8 mouse cellular contexts compared by ENCODE assay signal in the genomic region with DNA sequence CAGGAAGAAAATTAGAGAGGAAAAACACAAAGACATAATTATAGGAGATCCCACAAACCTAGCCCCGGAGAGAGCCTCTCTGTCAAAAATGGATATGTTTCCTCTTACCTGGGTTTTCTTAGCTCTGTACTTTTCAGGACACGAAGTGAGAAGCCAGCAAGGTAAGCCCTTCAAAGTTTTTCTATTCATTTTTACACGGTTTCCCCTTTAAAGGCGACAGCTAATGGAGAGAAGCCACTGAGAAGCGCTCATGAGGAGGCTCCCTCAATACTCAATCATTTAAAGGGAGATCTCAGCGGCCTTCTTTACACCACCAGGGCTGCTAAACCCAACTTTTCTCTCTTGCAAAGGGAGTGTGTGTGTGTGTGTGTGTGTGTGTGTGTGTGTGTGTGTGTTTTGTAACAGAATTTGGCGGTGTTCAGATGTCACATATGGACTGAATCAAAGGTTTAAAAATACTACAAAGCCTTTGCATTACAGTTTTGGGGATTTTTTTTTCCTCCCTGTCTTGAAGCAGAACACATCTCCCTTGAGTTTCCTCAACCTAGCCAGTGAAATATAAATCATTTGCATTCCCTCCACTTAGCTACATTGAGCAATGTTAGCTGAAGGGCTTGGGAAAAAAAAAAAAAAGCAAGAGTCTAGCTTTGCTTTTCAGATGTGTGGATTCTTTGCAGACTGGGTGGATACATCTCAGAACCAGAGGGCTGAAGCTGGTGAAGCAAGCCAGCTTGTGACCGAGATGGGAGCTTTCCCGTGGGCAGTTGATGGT. TPM values are rescaled to one million over a fixed set of nuclear protein-coding genes. Genes with fewer than 3 reads are reported as not detected.
DNase-seq lines count a peak whose midpoint lies in the region; ATAC-seq and TF ChIP-seq lines count a peak whose summit lies in the region.

No protein-coding gene starts in this region.

- TF ChIP-seq POLR2A in heart, adult 2 months (IDR thresholded peaks at IDR 0.05; ENCODE audit: insufficient read depth, low read depth, low read length), result no peak
- TF ChIP-seq POLR2A in spleen, adult 2 months (IDR thresholded peaks at IDR 0.05; ENCODE audit: low read depth, low read length), result no peak

- H3K4me3 ChIP-seq in heart, adult 2 months, result peak overlapping the region; percentile 83
- H3K4me3 ChIP-seq in spleen, adult 2 months (ENCODE audit: extremely low read depth, insufficient read depth, insufficient read length), result peak overlapping the region; percentile 67
- H3K4me3 ChIP-seq in liver, embryonic 12.5 days, result peak overlapping the region; percentile 54

- H3K36me3 ChIP-seq in heart, adult 2 months (ENCODE audit: control insufficient read depth, insufficient read depth, low read length), result no peaks in the 10 kb centered on the region
- H3K36me3 ChIP-seq in spleen, adult 2 months (ENCODE audit: control insufficient read depth, insufficient read depth, low read length), result no peaks in the 10 kb centered on the region
- H3K36me3 ChIP-seq in liver, embryonic 12.5 days, result no peaks in the 10 kb centered on the region

- peaks cover 3% of the 10 kb centered on the region; the same call in 1 of the 2 replicates for H3K4me1 ChIP-seq in heart, adult 2 months (ENCODE audit: control insufficient read depth, insufficient read depth, low read length)
- peaks cover 15% of the 10 kb centered on the region for H3K4me1 ChIP-seq in spleen, adult 2 months (ENCODE audit: control insufficient read depth, insufficient read depth, insufficient read length)
- peaks cover 22% of the 10 kb centered on the region for H3K4me1 ChIP-seq in liver, embryonic 12.5 days

- H3K9me3 ChIP-seq in liver, embryonic 12.5 days (replicated peaks), result no peaks in the 10 kb centered on the region

- no peak for TF ChIP-seq CTCF in heart, adult 2 months (IDR thresholded peaks at IDR 0.05)
- TF ChIP-seq CTCF in spleen, adult 2 months (IDR thresholded peaks at IDR 0.05; ENCODE audit: extremely low read depth, insufficient read depth, insufficient read length, insufficient replicate concordance), result no peak

- no peak for ATAC-seq in liver, embryonic 12.5 days

- H3K79me2 ChIP-seq in heart, adult 2 months (replicated peaks; ENCODE audit: control insufficient read depth, insufficient read depth, low read length), result no peaks in the 10 kb centered on the region

- no peaks in the 10 kb centered on the region for H3K27me3 ChIP-seq in heart, adult 2 months (ENCODE audit: control insufficient read depth, insufficient read depth, low read length)
- H3K27me3 ChIP-seq in spleen, adult 2 months (ENCODE audit: control insufficient read depth, insufficient read depth, low read length), result peaks cover 36% of the 10 kb centered on the region
- H3K27me3 ChIP-seq in liver, embryonic 12.5 days (replicated peaks), result peaks cover 95% of the 10 kb centered on the region

- no peak for TF ChIP-seq EP300 in heart, adult 2 months (IDR thresholded peaks at IDR 0.05; ENCODE audit: insufficient read depth, low read depth, low read length)

- H3K9ac ChIP-seq in heart, adult 2 months (ENCODE audit: low read depth, low read length), result peak overlapping the region; percentile 76
- H3K9ac ChIP-seq in liver, embryonic 12.5 days, result no peak overlapping the region

- WGBS in heart, adult 2 months, result 28% methylated on average over 9 of the region's 9 CpGs
- WGBS in spleen, adult 2 months, result 16% methylated on average over 9 of the region's 9 CpGs
- 5% methylated on average over 9 of the region's 9 CpGs for WGBS in liver, embryonic 12.5 days (ENCODE audit: insufficient replicate concordance)

- peak overlapping the region; percentile 91 for H3K27ac ChIP-seq in heart, adult 2 months
- no peak overlapping the region for H3K27ac ChIP-seq in spleen, adult 2 months (ENCODE audit: insufficient read depth, low read length)
- no peak overlapping the region for H3K27ac ChIP-seq in liver, embryonic 12.5 days

- intact Hi-C loops in heart, adult 2 months (cut with DNase I), result loop anchor here (2.0 to 5.0 kb wide), 9 partner anchors 14 to 1562 kb away; no protein-coding TSS in a partner anchor
- intact Hi-C loops in heart, postnatal 25 days (cut with DNase I), result loop anchor here (2.0 to 10.0 kb wide), 4 partner anchors 14 to 777 kb away; no protein-coding TSS in a partner anchor

- H3K4me2 ChIP-seq in liver, embryonic 12.5 days, result peak overlapping the region; percentile 77

- no peak for DNase-seq in heart, adult 2 months
- no peak for DNase-seq in heart, postnatal 25 days (ENCODE audit: low spot score)
- no peak for DNase-seq in spleen, adult 2 months (ENCODE audit: low read depth in 1 of 2, low spot score in 2 of 2)
- DNase-seq in spleen, postnatal 14 days (ENCODE audit: low spot score in 2 of 2), result no peak
- DNase-seq in thymus, postnatal 25 days, result no peak
- DNase-seq in thymus, postnatal 14 days, result no peak
- DNase-seq in cerebellum, postnatal 14 days, result no peak

RNA-seq across cellular contexts. Expression of gene Nrp2, which starts 1.2 kb away (rescaled TPM):
- 10 to 100 TPM; 20.7 to 29.6 TPM for total RNA-seq in heart, adult 2 months (2021)
- polyA plus RNA-seq in heart, adult 2 months (2012; rRNA removed), result 15.6 and 24.2 TPM in 2 replicates
- total RNA-seq in heart, postnatal 25 days (2021), result 10 to 100 TPM; 27.6 to 33.6 TPM
- polyA plus RNA-seq in spleen, adult 2 months (2012; rRNA removed), result 6.1 and 6.5 TPM in 2 replicates
- polyA plus RNA-seq in liver, embryonic 12.5 days (2016; fragmentation: Nextera tagmentation; extraction: Ambion mirVana), result 2.0 and 2.5 TPM in 2 replicates
